Mouse (Mus musculus) kidney, embryonic 15.5 days (tissue): ENCODE results near the gene Memo1. TPM values are rescaled to one million over a fixed set of nuclear protein-coding genes. Genes with fewer than 3 reads are reported as not detected.
"Not testable (repeated sequence)": the region's sequence is repeated elsewhere in the genome, so short reads cannot be mapped to it uniquely, and the experiment has no call there.

ENCODE experiments used
- ATAC-seq: fragments of 200-750 bp; cut with Nextera tagmentation; replicated peaks from 2 replicates; pipeline ENCODE4 v1.8.0; 2017; ENCODE audit warnings: moderate TSS enrichment; ENCODE audit not compliant: low FRiP score
- H3K27ac ChIP-seq: fragments of 300-500 bp; sonication (generic); 2 replicates; pipeline ENCODE4 v1.5.1; 2015; ENCODE audit warnings: mild to moderate bottlenecking, inconsistent platforms
- H3K27me3 ChIP-seq: fragments of 300-500 bp; sonication (generic); 2 replicates; pipeline ENCODE4 v1.6.1; 2015; ENCODE audit warnings: inconsistent platforms
- H3K36me3 ChIP-seq: fragments of 300-500 bp; sonication (generic); 2 replicates; pipeline ENCODE4 v1.6.1; 2015; ENCODE audit warnings: inconsistent platforms
- H3K4me1 ChIP-seq: fragments of 300-500 bp; sonication (generic); 2 replicates; pipeline ENCODE4 v1.6.1; 2015; ENCODE audit warnings: inconsistent platforms
- H3K4me2 ChIP-seq: fragments of 300-500 bp; sonication (generic); 2 replicates; pipeline ENCODE4 v1.6.1; 2015; ENCODE audit warnings: moderate library complexity, mild to moderate bottlenecking, inconsistent platforms
- H3K4me3 ChIP-seq: fragments of 300-500 bp; sonication (generic); replicated peaks from 2 replicates; pipeline ENCODE4 v1.5.1; 2015; ENCODE audit warnings: mild to moderate bottlenecking, inconsistent platforms
- H3K9ac ChIP-seq: fragments of 300-500 bp; sonication (generic); 2 replicates; pipeline ENCODE4 v1.6.1; 2015; ENCODE audit warnings: mild to moderate bottlenecking, inconsistent platforms
- H3K9me3 ChIP-seq: fragments of 300-500 bp; sonication (generic); replicated peaks from 2 replicates; pipeline ENCODE4 v1.6.1; 2016; ENCODE audit warnings: inconsistent platforms
- WGBS: fragments of 180-500 bp; shearing (Covaris S2); methylation state at CpG from one replicate; pipeline ENCODE4 v1.1.7; 2015; ENCODE audit warnings: mixed read lengths; 5-methylcytosine and 5-hydroxymethylcytosine counted together
- polyA plus RNA-seq: library from polyadenylated mRNA; unstranded; fragments of >200 nt; fragmentation: Nextera tagmentation; extraction: Ambion mirVana; gene quantifications from 2 replicates; pipeline ENCODE4 v1.2.1, GENCODE M21; 2015

The Memo1 gene
- polyA plus RNA-seq, 1 experiment from 2014 or later, result 81.7 TPM

- H3K4me3 ChIP-seq, H3K4me1 ChIP-seq, H3K27ac ChIP-seq, H3K9ac ChIP-seq, H3K9me3 ChIP-seq, H3K27me3 ChIP-seq, H3K4me2 ChIP-seq, ATAC-seq: not testable (repeated sequence)
- 83% methylated on average over 16 of the region's 16 CpGs for WGBS
- H3K36me3 ChIP-seq, result peaks cover 24% of the 10 kb centered on the region
Observed at GRCm38 (mm10) chr17:74212831-74213524, 82.3 kb downstream of the Memo1 start.

GRCm38 (mm10) chr17:74209143-74209908 is 86.0 kb downstream of the Memo1 start:
- no peaks in the 10 kb centered on the region for H3K4me1 ChIP-seq
- no peaks in the 10 kb centered on the region for H3K27me3 ChIP-seq
- no peak overlapping the region for H3K4me3 ChIP-seq
- no peak overlapping the region for H3K9ac ChIP-seq
- no peaks in the 10 kb centered on the region for H3K9me3 ChIP-seq
- 41% methylated on average over 5 of the region's 5 CpGs for WGBS
- ATAC-seq, result peak; percentile 75; the same call in 1 of the 2 replicates
- no peak overlapping the region for H3K27ac ChIP-seq
- H3K36me3 ChIP-seq, result peaks cover 23% of the 10 kb centered on the region
- no peak overlapping the region for H3K4me2 ChIP-seq

DNA sequence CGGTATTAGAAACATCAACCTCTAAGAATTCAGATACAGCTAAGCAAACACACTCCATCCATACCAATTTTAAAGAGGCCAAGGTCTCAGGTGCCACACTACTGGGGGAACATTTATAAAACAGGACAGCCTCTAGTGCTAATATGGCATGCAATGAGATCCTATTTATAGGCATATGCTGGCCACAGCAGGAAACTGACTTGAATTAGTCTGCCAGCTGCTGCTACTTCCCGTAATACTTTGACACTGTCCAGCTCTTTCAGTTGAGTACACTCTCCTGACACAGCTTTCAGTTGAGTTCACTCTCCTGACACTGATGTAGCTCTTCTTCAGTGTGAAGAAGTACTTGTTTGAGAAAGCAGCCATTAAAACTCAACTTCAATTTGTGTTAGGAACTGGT is 99.4 kb downstream of the Memo1 start:
- 56% methylated on average over 2 of the region's 2 CpGs for WGBS
- Histone ChIP-seq H3K4me2 (no peak overlapping the region), H3K27me3 (no peaks in the 10 kb centered on the region), H3K27ac (no peak overlapping the region), H3K4me1 (0 out of 2 replicates have a peak, but pooled peaks cover 2% of the 10 kb centered on the region), H3K36me3 (peaks cover 11% of the 10 kb centered on the region; the same call in 1 of the 2 replicates), H3K9ac (no peak overlapping the region), H3K9me3 (no peaks in the 10 kb centered on the region), H3K4me3 (no peak overlapping the region)
- ATAC-seq, result no peak

GRCm38 (mm10) chr17:74194755-74195154 is 100.6 kb downstream of the Memo1 start:
- 67% methylated on average over 9 of the region's 9 CpGs for WGBS
- no peaks in the 10 kb centered on the region for H3K27me3 ChIP-seq
- no peak for ATAC-seq
- no peak overlapping the region for H3K4me3 ChIP-seq
- peaks cover 9% of the 10 kb centered on the region; the same call in 1 of the 2 replicates for H3K36me3 ChIP-seq
- no peak overlapping the region for H3K4me2 ChIP-seq
- no peaks in the 10 kb centered on the region for H3K9me3 ChIP-seq
- 0 out of 2 replicates have a peak, but pooled peaks cover 2% of the 10 kb centered on the region for H3K4me1 ChIP-seq
- H3K27ac ChIP-seq, result no peak overlapping the region
- H3K9ac ChIP-seq, result no peak overlapping the region

DNA sequence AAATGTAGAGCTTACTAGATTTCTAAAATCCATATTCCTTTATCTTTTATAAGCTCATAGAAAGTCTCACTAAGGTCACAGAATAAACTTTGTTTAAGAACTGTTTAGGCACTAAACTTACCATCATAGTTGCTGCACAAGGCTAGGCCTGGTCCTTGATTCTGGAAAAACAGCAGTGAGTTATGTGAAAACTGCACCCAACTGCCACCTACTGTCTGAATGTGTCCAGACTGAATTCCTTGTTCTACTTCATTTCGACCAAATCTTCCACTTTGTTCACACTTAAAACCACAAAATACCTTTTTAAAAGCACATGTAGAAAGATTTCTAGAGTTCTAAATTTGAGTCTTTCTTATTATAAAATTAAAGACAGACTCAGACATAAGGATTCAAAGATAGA is 101.9 kb downstream of the Memo1 start:
- 76% methylated on average over 1 of the region's 1 CpGs for WGBS

DNA sequence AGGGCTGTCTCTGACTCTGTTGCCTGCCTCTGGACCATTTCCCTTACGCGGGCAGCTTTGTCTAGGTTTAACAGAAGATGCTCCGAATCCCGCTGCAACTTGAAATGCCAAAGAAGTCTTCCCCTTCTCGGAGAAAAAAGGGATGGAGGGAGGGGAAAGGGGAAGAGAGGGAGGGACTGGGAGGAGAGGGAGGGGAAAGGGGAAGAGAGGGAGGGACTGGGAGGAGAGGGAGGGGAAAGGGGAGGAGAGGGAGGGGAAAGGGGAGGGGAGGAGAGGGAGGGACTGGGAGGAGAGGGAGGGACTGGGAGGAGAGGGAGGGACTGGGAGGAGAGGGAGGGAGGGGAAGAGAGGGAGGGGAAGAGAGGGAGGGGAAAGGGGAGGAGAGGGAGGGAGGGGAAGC is 103.9 kb downstream of the Memo1 start:
- Histone ChIP-seq H3K9me3 (no peaks in the 10 kb centered on the region), H3K27me3 (no peaks in the 10 kb centered on the region), H3K36me3 (no peaks in the 10 kb centered on the region), H3K4me2 (no peak overlapping the region), H3K4me3 (no peak overlapping the region), H3K9ac (no peak overlapping the region), H3K27ac (no peak overlapping the region), H3K4me1 (0 out of 2 replicates have a peak, but pooled peaks cover 2% of the 10 kb centered on the region)
- no peak for ATAC-seq
- 77% methylated on average over 5 of the region's 5 CpGs for WGBS

More for the DNA sequence above, 101.9 kb downstream of the Memo1 start:
- peaks cover 9% of the 10 kb centered on the region; the same call in 1 of the 2 replicates for H3K36me3 ChIP-seq
- no peak overlapping the region for H3K27ac ChIP-seq
- H3K4me2 ChIP-seq, result no peak overlapping the region
- no peak overlapping the region for H3K4me3 ChIP-seq
- H3K9ac ChIP-seq, result no peak overlapping the region
- H3K27me3 ChIP-seq, result no peaks in the 10 kb centered on the region
- no peaks in the 10 kb centered on the region for H3K9me3 ChIP-seq
- 0 out of 2 replicates have a peak, but pooled peaks cover 2% of the 10 kb centered on the region for H3K4me1 ChIP-seq
- ATAC-seq, result no peak

GRCm38 (mm10) chr17:74186197-74186596 is 109.1 kb downstream of the Memo1 start:
- no peak overlapping the region for H3K4me2 ChIP-seq
- H3K27ac ChIP-seq, result no peak overlapping the region
- H3K4me1 ChIP-seq, result no peaks in the 10 kb centered on the region
- no peak overlapping the region for H3K9ac ChIP-seq
- no peaks in the 10 kb centered on the region for H3K9me3 ChIP-seq
- ATAC-seq, result peak; percentile 71; the same call in 1 of the 2 replicates
- 65% methylated on average over 5 of the region's 5 CpGs for WGBS
- H3K27me3 ChIP-seq, result no peaks in the 10 kb centered on the region
- H3K4me3 ChIP-seq, result no peak overlapping the region
- no peaks in the 10 kb centered on the region for H3K36me3 ChIP-seq

DNA sequence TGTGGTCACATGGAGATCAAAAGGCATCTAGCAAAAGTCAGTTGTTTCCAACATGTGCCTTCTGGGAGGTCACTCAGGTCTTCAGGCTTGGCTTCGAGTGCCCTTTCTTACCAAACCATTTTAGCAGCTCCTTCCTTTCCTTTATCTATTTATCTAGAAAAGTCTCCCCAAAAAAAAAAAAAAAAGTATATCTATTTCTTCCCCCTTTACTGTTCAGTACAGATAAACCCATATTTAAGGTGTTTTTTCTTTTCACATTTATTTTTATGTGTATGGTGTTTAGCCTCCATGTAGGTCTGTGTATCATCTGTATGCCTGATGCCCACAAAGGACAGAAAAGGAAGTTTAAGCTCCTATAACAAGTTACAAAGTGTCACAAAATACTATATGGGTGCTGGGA is 110.6 kb downstream of the Memo1 start:
- 89% methylated on average over 1 of the region's 1 CpGs for WGBS
- ATAC-seq, result no peak
- no peaks in the 10 kb centered on the region for H3K36me3 ChIP-seq

DNA sequence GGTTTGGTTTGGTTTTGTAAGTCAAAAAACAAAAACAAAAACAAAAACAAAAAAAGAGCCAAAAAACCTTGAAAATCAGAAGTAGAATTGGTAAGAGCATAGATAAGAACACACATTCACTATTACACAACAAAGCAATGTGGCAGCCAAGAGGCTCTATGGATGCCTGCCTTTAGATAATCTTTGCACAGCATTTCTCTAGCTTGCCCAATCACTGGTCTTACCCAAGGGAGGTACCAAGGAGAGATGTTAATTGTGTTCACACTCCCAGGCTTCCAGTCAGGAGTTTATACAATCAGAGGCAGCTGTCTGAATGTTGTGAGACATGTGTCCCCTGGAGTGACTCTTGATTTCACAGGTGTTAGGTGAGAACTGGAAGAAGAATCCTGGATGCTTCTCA is 114.4 kb downstream of the Memo1 start:
- H3K27me3 ChIP-seq, result no peaks in the 10 kb centered on the region
- H3K4me2 ChIP-seq, result no peak overlapping the region
- no peaks in the 10 kb centered on the region for H3K9me3 ChIP-seq
- H3K4me1 ChIP-seq, result no peaks in the 10 kb centered on the region
- no peak overlapping the region for H3K9ac ChIP-seq
- no peak overlapping the region for H3K27ac ChIP-seq
- no peak for ATAC-seq
- no peak overlapping the region for H3K4me3 ChIP-seq
- H3K36me3 ChIP-seq, result no peaks in the 10 kb centered on the region

More for the DNA sequence above, 110.6 kb downstream of the Memo1 start:
- Histone ChIP-seq H3K4me3 (no peak overlapping the region), H3K9ac (no peak overlapping the region), H3K9me3 (no peaks in the 10 kb centered on the region), H3K4me2 (no peak overlapping the region), H3K4me1 (no peaks in the 10 kb centered on the region), H3K27me3 (no peaks in the 10 kb centered on the region), H3K27ac (no peak overlapping the region)

GRCm38 (mm10) chr17:74179640-74180039 is 115.7 kb downstream of the Memo1 start:
- H3K4me1 ChIP-seq, H3K27me3 ChIP-seq, ATAC-seq, H3K27ac ChIP-seq, H3K9me3 ChIP-seq, H3K36me3 ChIP-seq, H3K9ac ChIP-seq, H3K4me2 ChIP-seq, H3K4me3 ChIP-seq: not testable (repeated sequence)
- 91% methylated on average over 2 of the region's 2 CpGs for WGBS

- Histone ChIP-seq H3K27ac (no peak overlapping the region), H3K4me2 (no peak overlapping the region), H3K4me3 (no peak overlapping the region), H3K36me3 (no peaks in the 10 kb centered on the region), H3K9ac (no peak overlapping the region), H3K27me3 (no peaks in the 10 kb centered on the region), H3K4me1 (no peaks in the 10 kb centered on the region), H3K9me3 (no peaks in the 10 kb centered on the region)
- ATAC-seq, result no peak
Observed at GRCm38 (mm10) chr17:74173726-74174125, 121.6 kb downstream of the Memo1 start.

- Histone ChIP-seq H3K9ac (no peak overlapping the region), H3K9me3 (no peaks in the 10 kb centered on the region), H3K36me3 (no peaks in the 10 kb centered on the region), H3K4me1 (no peaks in the 10 kb centered on the region), H3K27me3 (no peaks in the 10 kb centered on the region), H3K4me3 (no peak overlapping the region), H3K27ac (no peak overlapping the region), H3K4me2 (no peak overlapping the region)
- 78% methylated on average over 1 of the region's 1 CpGs for WGBS
- no peak for ATAC-seq
Observed at GRCm38 (mm10) chr17:74172834-74173233, 122.5 kb downstream of the Memo1 start.
